Mouse (Mus musculus): Measurements from ENCODE around the gene Pnpla3. TPM values are rescaled to one million over a fixed set of nuclear protein-coding genes. Genes with fewer than 3 reads are reported as not detected.

Gene Pnpla3
- polyA plus RNA-seq (2012) = not detected in 2 replicates

DNA sequence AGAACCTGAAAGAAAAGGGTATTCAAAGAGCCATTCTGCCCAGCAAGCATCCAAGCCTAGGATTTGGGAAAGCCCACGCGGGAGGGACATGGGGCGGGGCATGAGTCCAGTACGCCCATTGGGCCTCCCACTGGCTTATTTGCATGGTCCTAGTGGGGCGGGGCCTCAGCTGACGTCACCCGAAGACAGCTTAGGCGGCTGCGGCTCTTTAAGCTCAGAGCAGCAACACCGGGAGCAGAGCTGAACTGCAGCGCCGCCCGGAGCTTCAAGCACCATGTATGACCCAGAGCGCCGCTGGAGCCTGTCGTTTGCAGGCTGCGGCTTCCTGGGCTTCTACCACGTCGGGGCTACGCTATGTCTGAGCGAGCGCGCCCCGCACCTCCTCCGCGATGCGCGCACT, at the start of gene Pnpla3:
Gene Pnpla3, plus strand, starts transcription at position 238 of the 400 bp plus-strand sequence.

DNA sequence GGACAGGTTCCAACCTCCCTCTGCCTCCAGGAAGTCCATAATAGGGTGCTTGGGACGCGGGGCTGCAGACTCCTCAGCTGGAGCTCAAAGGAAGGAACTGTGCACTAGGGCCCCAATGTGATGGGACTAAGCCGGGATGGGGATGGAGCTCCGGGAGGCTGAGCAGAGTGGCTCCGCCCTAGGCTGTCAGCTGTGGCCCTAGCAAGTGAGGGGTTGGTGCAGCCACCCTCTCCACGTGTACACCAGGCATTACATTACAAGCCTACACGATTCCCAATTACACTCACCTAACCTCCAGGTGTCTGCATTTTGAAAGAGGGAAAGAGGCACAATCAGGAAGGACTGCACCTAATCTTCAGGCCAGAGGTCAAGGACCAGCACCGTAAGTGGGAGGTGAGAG, 44.6 kb upstream of the Pnpla3 start, which contains the start of gene Pnpla5:
Gene Pnpla5, minus strand, starts transcription at position 101 of the 400 bp plus-strand sequence.

DNA sequence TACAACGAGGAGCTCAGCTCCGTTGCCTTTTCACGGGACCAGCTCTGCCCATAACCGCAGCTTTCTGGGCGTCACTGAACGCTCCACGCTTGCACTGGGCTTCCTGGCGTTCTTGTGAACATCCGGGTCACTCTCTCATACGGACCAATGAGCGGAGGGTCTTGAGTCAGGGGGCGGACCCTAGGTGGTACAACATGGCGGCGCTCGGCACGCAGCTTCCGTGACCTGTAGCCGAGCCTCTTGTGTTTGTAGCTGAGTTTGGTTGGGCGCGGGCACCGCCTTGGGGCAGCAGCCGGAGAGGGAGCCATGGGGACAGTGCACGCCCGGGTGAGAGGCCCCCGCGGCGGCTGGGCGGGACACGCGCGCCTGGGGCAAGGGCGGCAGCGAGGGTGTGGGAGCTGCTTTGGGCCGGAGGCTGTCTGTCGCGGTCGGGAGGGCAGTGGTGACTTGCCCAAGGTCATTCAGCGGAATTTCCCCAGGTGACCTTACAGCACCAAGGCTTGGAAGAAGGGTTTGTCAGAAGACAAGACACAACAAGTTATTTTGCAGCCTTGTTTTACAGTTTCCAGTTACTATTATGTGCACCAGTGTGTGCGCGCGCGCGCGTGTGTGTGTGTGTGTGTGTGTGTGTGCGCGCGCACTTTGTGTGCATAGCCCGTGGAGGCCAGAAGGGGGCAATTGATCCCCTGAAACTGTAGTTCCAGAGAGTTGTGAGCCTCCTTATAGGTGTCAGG, 24.6 kb downstream of the Pnpla3 start, which contains the start of gene Samm50:
Gene Samm50, plus strand, starts transcription at position 184 of the 734 bp plus-strand sequence.

DNA sequence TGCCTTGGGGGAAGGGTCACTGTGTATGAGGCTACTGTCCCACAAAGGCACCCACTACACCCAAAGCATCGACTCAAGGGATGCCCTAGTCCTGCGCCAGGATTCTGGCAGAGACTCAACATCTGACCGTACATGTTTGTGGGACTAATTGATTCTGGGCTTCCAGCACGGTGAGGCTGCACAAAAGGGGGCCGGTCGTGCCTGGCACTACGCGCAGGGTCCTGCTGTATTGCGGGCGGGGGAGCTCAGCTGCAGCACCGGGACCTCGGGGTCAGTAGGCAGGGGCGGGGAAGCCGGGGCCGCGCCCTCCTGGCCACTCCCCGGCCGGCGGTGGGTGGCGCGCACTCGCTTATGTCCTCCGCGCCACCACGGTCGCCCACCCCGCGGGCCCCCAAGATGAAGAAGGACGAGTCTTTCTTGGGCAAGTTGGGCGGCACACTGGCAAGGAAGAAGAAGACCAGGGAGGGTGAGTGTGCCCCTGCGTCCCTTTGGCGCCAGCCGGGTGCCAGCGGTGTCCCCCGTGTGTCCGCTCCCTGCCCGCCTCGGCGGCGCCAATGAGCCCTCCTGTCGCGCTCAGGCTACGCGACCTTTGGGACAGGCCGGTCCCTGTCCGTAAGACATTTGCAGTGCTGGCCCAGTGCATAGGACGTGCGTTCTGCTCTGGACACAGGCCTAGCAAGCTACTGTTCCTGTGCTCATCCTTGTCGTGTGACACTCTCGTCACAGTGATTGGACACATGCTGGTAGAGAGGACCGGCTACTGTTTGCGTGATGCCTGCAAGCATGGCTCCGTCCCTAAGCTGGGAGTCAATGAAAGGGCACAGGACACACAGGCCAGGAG, 64.3 kb downstream of the Pnpla3 start, which contains the start of gene Parvb:
Gene Parvb, plus strand, starts transcription at position 323 of the 841 bp plus-strand sequence.

Other genes starting within 250 kb of the Pnpla3 start
- not detected in 2 replicates for gene Efcab6, start 102.5 kb upstream of the Pnpla3 start, polyA plus RNA-seq (2012)
- gene Sult4a1, start 62.1 kb upstream of the Pnpla3 start, polyA plus RNA-seq (2012) = 0.15 TPM in 1 of 2 replicates, not detected in the other
- gene Pnpla5, start 44.7 kb upstream of the Pnpla3 start, polyA plus RNA-seq (2012) = not detected in 2 replicates
- 37.6 and 43.8 TPM in 2 replicates for gene Samm50, start 24.4 kb downstream of the Pnpla3 start, polyA plus RNA-seq (2012)
- 4.7 and 6.7 TPM in 2 replicates for gene Parvb, start 64.2 kb downstream of the Pnpla3 start, polyA plus RNA-seq (2012)
- gene Parvg, start 156.2 kb downstream of the Pnpla3 start, polyA plus RNA-seq (2012) = 121 and 124 TPM in 2 replicates

Data from megakaryocyte-erythroid progenitor cell, adult 5 weeks (primary cell).